Mouse (Mus musculus): ENCODE measurements at regions not wholly inside any gene's neighbourhood (a gene's known extent, or its start where the extent isn't known, plus 50 kb on each side); places are given as distances from the start of the nearest gene placed in this dataset.
A peak's percentile ranks its signal among the peaks of the same experiment; 100 is the strongest.

- no peak overlapping the region for H3K4me2 ChIP-seq (ENCODE audit: low read depth, low read length)
- H3K27ac ChIP-seq (ENCODE audit: low read length): no peak overlapping the region
- ATAC-seq (ENCODE audit: low read depth): no peak
- H3K36me3 ChIP-seq (ENCODE audit: control insufficient read depth, insufficient read depth, low read length): no peaks in the 10 kb centered on the region
- no peaks in the 10 kb centered on the region for H3K27me3 ChIP-seq (ENCODE audit: control insufficient read depth, insufficient read depth, low read depth, low read length)
- H3K4me3 ChIP-seq (ENCODE audit: low read length): no peak overlapping the region
- no peaks in the 10 kb centered on the region for H3K9me3 ChIP-seq (ENCODE audit: control insufficient read depth, low read length)
- H3K4me1 ChIP-seq (replicated peaks; ENCODE audit: control insufficient read depth, insufficient read depth, low read length): no peaks in the 10 kb centered on the region
- no peak overlapping the region for H3K9ac ChIP-seq (ENCODE audit: low read length)
Measured at GRCm38 (mm10) chr11:111202780-111203179, 136.8 kb downstream of the Kcnj2 start.

- ATAC-seq (ENCODE audit: low read depth): no peak
- peaks cover 5% of the 10 kb centered on the region for H3K4me1 ChIP-seq (replicated peaks; ENCODE audit: control insufficient read depth, insufficient read depth, low read length)
- no peaks in the 10 kb centered on the region for H3K9me3 ChIP-seq (ENCODE audit: control insufficient read depth, low read length)
- H3K4me3 ChIP-seq (ENCODE audit: low read length): no peak overlapping the region
- no peak overlapping the region for H3K9ac ChIP-seq (ENCODE audit: low read length)
- H3K4me2 ChIP-seq (ENCODE audit: low read depth, low read length): no peak overlapping the region
- H3K27me3 ChIP-seq (ENCODE audit: control insufficient read depth, insufficient read depth, low read depth, low read length): no peaks in the 10 kb centered on the region
- no peak overlapping the region for H3K27ac ChIP-seq (ENCODE audit: low read length)
- no peaks in the 10 kb centered on the region for H3K36me3 ChIP-seq (ENCODE audit: control insufficient read depth, insufficient read depth, low read length)
Measured at GRCm38 (mm10) chr11:111210565-111210964, 144.6 kb downstream of the Kcnj2 start.

- Histone ChIP-seq H3K9me3 (ENCODE audit: control insufficient read depth, low read length) (no peaks in the 10 kb centered on the region), H3K9ac (ENCODE audit: low read length) (no peak overlapping the region), H3K27ac (ENCODE audit: low read length) (no peak overlapping the region), H3K27me3 (ENCODE audit: control insufficient read depth, insufficient read depth, low read depth, low read length) (no peaks in the 10 kb centered on the region), H3K36me3 (ENCODE audit: control insufficient read depth, insufficient read depth, low read length) (no peaks in the 10 kb centered on the region), H3K4me1 (replicated peaks; ENCODE audit: control insufficient read depth, insufficient read depth, low read length) (peaks cover 5% of the 10 kb centered on the region), H3K4me3 (ENCODE audit: low read length) (no peak overlapping the region), H3K4me2 (ENCODE audit: low read depth, low read length) (no peak overlapping the region)
- peak; percentile 61 for ATAC-seq (ENCODE audit: low read depth)
- whole genome bisulfite sequencing: 50% methylated on average over 5 of the region's 5 CpGs
Measured at GRCm38 (mm10) chr11:111212038-111212701, 146.2 kb downstream of the Kcnj2 start.

- Histone ChIP-seq H3K4me3 (ENCODE audit: low read length) (no peak overlapping the region), H3K36me3 (ENCODE audit: control insufficient read depth, insufficient read depth, low read length) (no peaks in the 10 kb centered on the region), H3K4me1 (replicated peaks; ENCODE audit: control insufficient read depth, insufficient read depth, low read length) (peaks cover 5% of the 10 kb centered on the region), H3K9me3 (ENCODE audit: control insufficient read depth, low read length) (no peaks in the 10 kb centered on the region), H3K4me2 (ENCODE audit: low read depth, low read length) (no peak overlapping the region), H3K27ac (ENCODE audit: low read length) (no peak overlapping the region), H3K9ac (ENCODE audit: low read length) (no peak overlapping the region), H3K27me3 (ENCODE audit: control insufficient read depth, insufficient read depth, low read depth, low read length) (no peaks in the 10 kb centered on the region)
- 22% methylated on average over 5 of the region's 5 CpGs for WGBS
- no peak for ATAC-seq (ENCODE audit: low read depth)
Measured at GRCm38 (mm10) chr11:111212702-111213328, 146.9 kb downstream of the Kcnj2 start.

- no peaks in the 10 kb centered on the region for H3K27me3 ChIP-seq (ENCODE audit: control insufficient read depth, insufficient read depth, low read depth, low read length)
- ATAC-seq (ENCODE audit: low read depth): no peak
- no peak overlapping the region for H3K27ac ChIP-seq (ENCODE audit: low read length)
- no peak overlapping the region for H3K9ac ChIP-seq (ENCODE audit: low read length)
- H3K4me1 ChIP-seq (replicated peaks; ENCODE audit: control insufficient read depth, insufficient read depth, low read length): peaks cover 5% of the 10 kb centered on the region
- H3K36me3 ChIP-seq (ENCODE audit: control insufficient read depth, insufficient read depth, low read length): no peaks in the 10 kb centered on the region
- 52% methylated on average over 5 of the region's 5 CpGs for WGBS
- no peak overlapping the region for H3K4me3 ChIP-seq (ENCODE audit: low read length)
- H3K4me2 ChIP-seq (ENCODE audit: low read depth, low read length): no peak overlapping the region
- H3K9me3 ChIP-seq (ENCODE audit: control insufficient read depth, low read length): no peaks in the 10 kb centered on the region
Measured at GRCm38 (mm10) chr11:111215006-111215405, 149.0 kb downstream of the Kcnj2 start.

GRCm38 (mm10) chr11:111223834-111224233, 157.9 kb downstream of the Kcnj2 start:
- H3K4me2 ChIP-seq (ENCODE audit: low read depth, low read length): no peak overlapping the region
- ATAC-seq (ENCODE audit: low read depth): no peak
- H3K27ac ChIP-seq (ENCODE audit: low read length): no peak overlapping the region
- H3K36me3 ChIP-seq (ENCODE audit: control insufficient read depth, insufficient read depth, low read length): no peaks in the 10 kb centered on the region
- no peaks in the 10 kb centered on the region for H3K27me3 ChIP-seq (ENCODE audit: control insufficient read depth, insufficient read depth, low read depth, low read length)
- H3K9me3 ChIP-seq (ENCODE audit: control insufficient read depth, low read length): no peaks in the 10 kb centered on the region
- no peak overlapping the region for H3K9ac ChIP-seq (ENCODE audit: low read length)
- no peaks in the 10 kb centered on the region for H3K4me1 ChIP-seq (replicated peaks; ENCODE audit: control insufficient read depth, insufficient read depth, low read length)
- whole genome bisulfite sequencing: 80% methylated on average over 4 of the region's 4 CpGs
- H3K4me3 ChIP-seq (ENCODE audit: low read length): no peak overlapping the region

- Histone ChIP-seq H3K9me3 (ENCODE audit: control insufficient read depth, low read length) (no peaks in the 10 kb centered on the region), H3K36me3 (ENCODE audit: control insufficient read depth, insufficient read depth, low read length) (no peaks in the 10 kb centered on the region), H3K27ac (ENCODE audit: low read length) (no peak overlapping the region), H3K27me3 (ENCODE audit: control insufficient read depth, insufficient read depth, low read depth, low read length) (no peaks in the 10 kb centered on the region), H3K9ac (ENCODE audit: low read length) (no peak overlapping the region), H3K4me2 (ENCODE audit: low read depth, low read length) (no peak overlapping the region), H3K4me1 (replicated peaks; ENCODE audit: control insufficient read depth, insufficient read depth, low read length) (no peaks in the 10 kb centered on the region), H3K4me3 (ENCODE audit: low read length) (no peak overlapping the region)
- WGBS: 56% methylated on average over 1 of the region's 1 CpGs
- no peak for ATAC-seq (ENCODE audit: low read depth)
Measured at GRCm38 (mm10) chr11:111227305-111227704, 161.3 kb downstream of the Kcnj2 start.

- Histone ChIP-seq H3K27ac (ENCODE audit: low read length) (no peak overlapping the region), H3K27me3 (ENCODE audit: control insufficient read depth, insufficient read depth, low read depth, low read length) (no peaks in the 10 kb centered on the region), H3K4me3 (ENCODE audit: low read length) (no peak overlapping the region), H3K9me3 (ENCODE audit: control insufficient read depth, low read length) (no peaks in the 10 kb centered on the region), H3K4me1 (replicated peaks; ENCODE audit: control insufficient read depth, insufficient read depth, low read length) (no peaks in the 10 kb centered on the region), H3K4me2 (ENCODE audit: low read depth, low read length) (no peak overlapping the region), H3K36me3 (ENCODE audit: control insufficient read depth, insufficient read depth, low read length) (no peaks in the 10 kb centered on the region), H3K9ac (ENCODE audit: low read length) (no peak overlapping the region)
- ATAC-seq (ENCODE audit: low read depth): no peak
- WGBS: 100% methylated on average over 1 of the region's 1 CpGs
Measured at GRCm38 (mm10) chr11:111236741-111237140, 170.8 kb downstream of the Kcnj2 start.

GRCm38 (mm10) chr11:111239784-111240183, 173.8 kb downstream of the Kcnj2 start:
- 71% methylated on average over 3 of the region's 3 CpGs for WGBS
- Histone ChIP-seq H3K4me3 (ENCODE audit: low read length) (no peak overlapping the region), H3K4me1 (replicated peaks; ENCODE audit: control insufficient read depth, insufficient read depth, low read length) (no peaks in the 10 kb centered on the region), H3K27ac (ENCODE audit: low read length) (no peak overlapping the region), H3K9ac (ENCODE audit: low read length) (no peak overlapping the region), H3K36me3 (ENCODE audit: control insufficient read depth, insufficient read depth, low read length) (no peaks in the 10 kb centered on the region), H3K9me3 (ENCODE audit: control insufficient read depth, low read length) (no peaks in the 10 kb centered on the region), H3K27me3 (ENCODE audit: control insufficient read depth, insufficient read depth, low read depth, low read length) (no peaks in the 10 kb centered on the region), H3K4me2 (ENCODE audit: low read depth, low read length) (no peak overlapping the region)
- ATAC-seq (ENCODE audit: low read depth): no peak
